Mouse (Mus musculus) layer of hippocampus, postnatal 36 days (tissue): ENCODE data around the gene Phf21b. TPM values are rescaled to one million over a fixed set of nuclear protein-coding genes. Genes with fewer than 3 reads are reported as not detected.

Experiments
- DNase-seq, 2 experiments: peaks; one replicate each; pipeline ENCODE4 v3.0.0; 2022
- total RNA-seq, 2 experiments: library from RNA; stranded (reverse); gene quantifications; 2 replicates each; pipeline ENCODE4 v1.2.3; 2021

The Phf21b gene
- total RNA-seq, 2 experiments from 2014 or later = 11.3 TPM

GRCm38 (mm10) chr15:84844831-84845230 lies 11.0 kb downstream of the Phf21b start:
- no peak for DNase-seq

GRCm38 (mm10) chr15:84843034-84843433 lies 12.8 kb downstream of the Phf21b start:
- no peak for DNase-seq

DNA sequence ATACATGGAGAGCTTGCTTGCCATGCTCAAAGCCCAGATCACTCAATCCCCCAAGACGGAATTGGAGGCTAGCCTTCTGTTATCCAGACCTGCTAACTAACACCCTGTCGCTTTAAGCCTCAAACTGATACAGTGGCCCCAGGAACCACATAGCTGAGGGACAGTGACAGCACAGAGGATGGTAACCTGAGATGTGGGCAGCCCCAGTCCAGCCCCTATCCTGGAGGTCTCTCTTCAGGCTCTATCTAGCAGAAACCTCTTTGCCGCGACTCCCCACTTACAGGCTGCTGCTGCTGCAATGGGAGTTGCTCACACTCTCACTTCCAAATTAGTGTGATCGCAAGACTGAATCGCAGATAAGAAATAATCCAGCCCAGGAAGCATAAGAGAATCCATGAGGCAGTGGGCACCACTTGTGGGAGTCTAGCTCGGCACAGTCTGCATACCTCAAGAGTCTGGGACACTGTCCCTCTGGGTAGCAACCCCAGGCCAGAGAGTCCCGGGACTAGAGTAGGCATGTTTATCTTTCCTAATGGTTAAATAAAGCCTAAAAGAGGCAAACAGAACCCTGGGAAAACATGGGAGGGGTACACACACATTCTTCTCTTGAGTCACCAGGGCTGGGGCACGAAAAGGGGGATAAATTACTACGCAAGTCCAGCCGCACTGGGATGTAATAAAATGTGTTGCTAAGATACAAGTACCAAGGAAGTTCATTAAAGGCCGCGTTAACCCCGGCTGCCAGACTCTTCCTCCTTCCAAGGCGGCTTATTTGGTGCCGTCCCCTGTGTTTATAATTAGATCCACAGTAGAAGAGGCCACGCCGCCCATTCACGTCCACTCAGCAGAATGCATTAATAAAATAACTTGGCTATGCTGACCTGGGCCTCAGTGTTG lies 13.7 kb downstream of the Phf21b start:
- DNase-seq = no peak

- no peak for DNase-seq
These were observed 15.3 kb downstream of the Phf21b start for GRCm38 (mm10) chr15:84840560-84840959.

- DNase-seq = no peak
These were observed 16.3 kb downstream of the Phf21b start for GRCm38 (mm10) chr15:84839521-84839920.

DNA sequence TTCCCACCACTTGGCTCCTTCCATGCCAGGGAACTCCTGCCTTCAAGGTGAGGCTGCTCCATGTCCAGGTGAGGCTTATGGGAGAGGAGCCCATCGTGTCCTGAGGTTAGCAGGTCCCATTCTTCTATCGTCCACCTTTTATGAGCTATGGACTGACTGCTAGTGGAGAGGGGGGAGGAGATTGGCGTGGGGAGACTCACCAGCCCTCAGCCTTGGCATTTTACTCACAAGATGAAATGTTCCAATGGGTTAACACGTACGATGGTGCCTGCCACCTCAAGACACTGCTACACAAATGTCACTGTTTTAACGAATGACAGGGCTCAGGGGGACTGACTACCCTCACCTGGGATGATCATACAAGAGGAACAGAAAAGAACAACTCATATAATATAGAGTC lies 18.0 kb downstream of the Phf21b start:
- DNase-seq = no peak

DNA sequence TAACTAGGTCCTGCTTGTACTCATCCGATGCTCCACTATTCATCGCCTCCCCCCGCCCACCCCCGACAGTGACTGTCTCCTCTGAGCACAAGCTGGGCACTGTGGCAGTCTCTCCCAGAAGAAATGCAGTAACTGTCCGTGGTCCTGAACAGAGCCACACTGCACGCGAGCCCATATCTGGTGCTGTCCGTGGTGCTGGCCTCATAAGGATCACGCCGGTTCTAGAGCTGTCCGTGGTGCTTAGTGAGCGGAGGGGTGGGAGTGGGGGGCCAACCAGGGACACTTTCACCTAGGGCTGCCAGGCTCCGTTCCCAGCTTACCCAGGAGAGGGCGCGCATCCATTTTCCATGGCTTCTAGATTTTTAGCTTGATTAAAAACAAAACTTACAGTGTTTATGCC lies 26.4 kb downstream of the Phf21b start:
- DNase-seq = peak; percentile 64 to 66

DNA sequence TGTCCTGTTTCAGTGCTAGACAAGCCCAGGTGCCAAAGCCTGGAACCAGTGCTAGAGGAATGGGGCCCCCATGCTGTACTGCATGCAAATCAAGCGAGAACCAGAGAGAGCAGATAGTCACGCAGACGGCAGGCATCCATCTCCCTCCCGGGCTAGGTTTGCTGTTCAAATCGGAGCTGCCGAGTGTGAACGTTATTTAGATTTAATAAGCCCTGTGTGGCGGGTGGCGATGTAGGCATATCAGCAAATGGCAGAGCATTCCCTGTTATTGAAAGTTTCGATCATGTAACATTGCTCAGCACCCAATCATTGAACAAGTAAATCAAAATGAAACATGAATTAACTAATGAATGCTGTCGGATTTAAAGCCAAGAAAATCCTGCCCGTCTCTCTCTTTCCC lies 27.2 kb downstream of the Phf21b start:
- DNase-seq = no peak

DNA sequence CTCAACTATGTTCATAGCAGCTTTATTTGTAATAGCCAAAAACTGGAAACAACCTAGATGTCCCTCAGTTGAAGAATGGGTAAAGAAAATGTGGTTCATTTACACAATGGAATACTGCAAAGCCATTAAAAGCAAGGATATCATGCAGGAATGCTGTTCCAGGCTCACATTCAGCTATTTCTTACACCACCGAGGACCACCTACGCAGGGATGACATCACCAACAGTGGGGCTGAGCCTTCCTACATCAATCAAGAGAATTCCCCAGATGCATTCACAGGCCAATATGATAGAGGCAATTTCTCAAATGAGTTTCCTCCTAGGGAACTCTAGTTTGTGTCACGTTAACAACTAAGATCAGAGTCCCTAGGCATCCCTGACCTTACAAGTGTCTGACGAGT lies 32.8 kb downstream of the Phf21b start:
- peak in 1 of 2 experiments; percentile 27 for DNase-seq

DNA sequence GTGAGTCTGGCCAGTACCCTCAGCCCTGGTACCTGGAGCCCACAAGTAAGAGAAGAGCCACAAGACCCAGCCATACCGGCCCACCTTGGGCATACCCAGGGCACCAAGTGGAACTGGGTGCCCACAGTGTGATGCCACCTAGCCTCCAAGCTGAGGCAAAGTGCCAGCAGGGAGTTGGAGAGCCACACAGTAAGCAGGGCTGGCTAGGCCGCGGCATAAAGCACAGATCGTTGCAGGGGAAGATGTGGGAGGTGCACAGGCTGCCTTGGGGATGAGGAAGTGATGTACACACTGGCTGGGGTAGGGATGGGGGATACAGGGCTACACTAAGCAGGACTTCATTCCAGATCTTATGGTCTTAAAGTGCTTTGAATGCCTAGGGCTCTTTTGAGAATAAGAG lies 35.0 kb downstream of the Phf21b start:
- no peak for DNase-seq

DNA sequence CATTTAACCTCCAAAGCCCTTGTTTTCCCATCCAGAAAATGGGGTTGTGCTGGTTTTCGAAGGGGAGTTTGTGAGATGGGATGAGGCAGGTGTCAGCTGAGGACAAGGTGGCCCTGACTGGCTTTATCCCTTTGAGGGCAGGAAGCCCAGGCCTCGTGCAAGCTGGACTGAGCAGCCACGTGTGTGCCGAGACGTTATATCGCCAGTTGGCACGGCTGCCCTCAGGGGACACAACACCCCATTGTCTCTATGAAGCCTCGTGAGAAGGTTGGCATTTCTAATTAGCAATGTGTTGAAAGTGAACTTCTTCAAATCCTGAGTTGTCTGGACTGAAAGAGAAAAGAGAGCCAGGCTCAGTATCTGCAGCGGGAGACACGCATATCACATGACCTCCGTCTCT lies 37.6 kb downstream of the Phf21b start:
- no peak for DNase-seq

- DNase-seq = no peak
These were observed 38.3 kb downstream of the Phf21b start for GRCm38 (mm10) chr15:84817589-84817988.

DNA sequence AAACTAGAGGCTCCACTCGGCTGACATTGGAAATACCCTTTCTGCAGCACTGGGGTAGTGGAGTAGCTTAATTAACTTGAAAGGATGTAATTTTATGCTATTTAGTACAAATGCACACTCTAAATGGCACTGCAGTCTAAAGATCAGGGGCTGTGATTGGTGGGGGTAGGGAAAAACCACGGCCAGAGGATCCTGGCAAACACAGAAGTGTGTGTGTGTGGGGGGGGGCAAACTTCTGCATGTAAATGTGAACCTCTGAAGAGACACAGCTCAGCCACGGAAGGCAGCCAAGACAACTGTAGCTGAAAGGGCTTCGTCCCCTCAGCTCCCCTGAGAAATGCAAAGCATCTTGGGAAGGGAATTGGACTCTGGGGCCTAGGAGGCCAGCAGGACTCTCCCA lies 40.7 kb downstream of the Phf21b start:
- DNase-seq = no peak

DNA sequence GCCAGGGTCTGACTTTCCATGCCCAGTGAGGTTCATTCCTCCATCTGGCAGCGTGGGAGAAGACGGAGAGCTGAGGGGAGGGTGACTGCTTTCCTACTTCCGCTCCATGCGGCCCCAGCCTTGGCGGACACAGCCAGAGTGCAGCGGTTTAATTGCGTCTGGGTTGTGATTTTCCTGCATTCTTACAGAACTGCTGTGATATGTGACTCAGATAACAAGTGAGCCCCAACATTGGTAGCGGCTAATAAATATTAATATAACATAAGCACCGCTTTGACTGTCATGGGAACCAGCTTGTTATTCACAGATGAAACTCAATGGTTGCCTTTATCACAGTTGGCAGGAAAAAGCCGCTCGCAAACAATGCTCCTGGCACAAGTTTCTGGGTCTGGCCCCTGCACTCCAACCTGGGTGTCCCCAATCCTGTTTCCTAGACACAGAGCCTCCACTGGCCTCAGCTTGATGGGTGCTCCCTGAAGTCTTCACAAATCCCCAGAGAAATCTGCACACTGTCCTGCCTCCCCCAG lies 43.0 kb downstream of the Phf21b start:
- peak; percentile 43 to 52 for DNase-seq

- no peak for DNase-seq
These were observed 44.7 kb downstream of the Phf21b start for GRCm38 (mm10) chr15:84811126-84811525.

DNA sequence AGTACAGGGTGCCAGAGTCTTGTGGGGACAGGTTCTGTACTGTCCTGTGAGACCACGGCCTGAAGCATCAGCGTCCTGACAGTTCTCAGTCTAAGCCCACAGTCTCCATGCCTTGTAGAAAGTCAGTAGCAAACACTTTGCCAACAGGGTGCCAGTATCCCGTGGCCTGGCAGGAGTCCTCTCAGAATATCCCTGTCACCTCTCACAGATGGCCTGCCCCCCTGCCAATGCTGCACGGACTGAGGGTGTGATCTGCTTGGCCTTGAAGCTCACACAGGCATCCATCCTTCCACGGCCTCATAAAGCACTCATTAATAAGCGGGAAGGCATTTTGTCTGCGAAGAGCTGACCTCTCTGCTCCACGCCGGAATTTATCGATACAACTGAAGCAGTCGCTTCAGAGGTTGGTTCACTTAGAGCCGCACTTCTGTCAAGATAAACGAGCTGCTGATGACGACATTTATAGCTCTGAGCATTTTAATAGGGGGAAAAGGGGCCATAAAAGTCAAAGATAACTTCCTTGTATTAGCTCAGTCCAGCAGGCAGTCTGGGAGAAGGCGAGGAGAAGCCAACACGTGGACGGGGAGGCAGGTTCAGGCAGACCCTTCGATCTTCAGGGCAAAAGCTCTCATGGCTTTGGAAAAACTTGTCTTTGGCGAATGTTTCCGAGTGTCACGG lies 46.4 kb downstream of the Phf21b start:
- DNase-seq = no peak

- DNase-seq = peak; percentile 64 to 65
These were observed 52.2 kb downstream of the Phf21b start for GRCm38 (mm10) chr15:84803685-84804084.

GRCm38 (mm10) chr15:84800132-84800531 lies 55.7 kb downstream of the Phf21b start:
- DNase-seq = no peak

- DNase-seq = no peak
These were observed 62.2 kb downstream of the Phf21b start for GRCm38 (mm10) chr15:84793649-84794048.

GRCm38 (mm10) chr15:84787161-84787560 lies 68.7 kb downstream of the Phf21b start:
- DNase-seq = no peak

DNA sequence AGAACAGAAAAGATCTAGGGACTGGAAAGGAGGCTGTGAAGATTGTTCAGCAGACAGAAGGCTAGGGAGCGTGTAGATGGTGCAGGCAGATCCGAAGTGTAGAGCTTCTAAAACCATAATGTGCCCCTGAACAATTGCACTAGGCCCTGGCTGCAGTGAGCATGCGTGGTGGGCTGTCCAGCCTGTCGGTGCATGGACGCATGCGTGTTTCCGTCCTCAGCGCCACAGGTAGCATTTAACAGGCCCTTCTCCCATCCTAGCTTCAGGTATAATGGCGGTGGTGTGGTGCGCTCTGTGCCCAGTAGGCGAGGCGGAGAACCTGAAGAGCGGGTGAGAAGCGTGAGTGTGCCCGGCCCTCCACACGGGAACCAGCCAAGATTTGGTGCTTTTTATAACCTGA lies 71.0 kb downstream of the Phf21b start:
- DNase-seq = no peak

GRCm38 (mm10) chr15:84778587-84778986 lies 77.3 kb downstream of the Phf21b start:
- DNase-seq = no peak

DNA sequence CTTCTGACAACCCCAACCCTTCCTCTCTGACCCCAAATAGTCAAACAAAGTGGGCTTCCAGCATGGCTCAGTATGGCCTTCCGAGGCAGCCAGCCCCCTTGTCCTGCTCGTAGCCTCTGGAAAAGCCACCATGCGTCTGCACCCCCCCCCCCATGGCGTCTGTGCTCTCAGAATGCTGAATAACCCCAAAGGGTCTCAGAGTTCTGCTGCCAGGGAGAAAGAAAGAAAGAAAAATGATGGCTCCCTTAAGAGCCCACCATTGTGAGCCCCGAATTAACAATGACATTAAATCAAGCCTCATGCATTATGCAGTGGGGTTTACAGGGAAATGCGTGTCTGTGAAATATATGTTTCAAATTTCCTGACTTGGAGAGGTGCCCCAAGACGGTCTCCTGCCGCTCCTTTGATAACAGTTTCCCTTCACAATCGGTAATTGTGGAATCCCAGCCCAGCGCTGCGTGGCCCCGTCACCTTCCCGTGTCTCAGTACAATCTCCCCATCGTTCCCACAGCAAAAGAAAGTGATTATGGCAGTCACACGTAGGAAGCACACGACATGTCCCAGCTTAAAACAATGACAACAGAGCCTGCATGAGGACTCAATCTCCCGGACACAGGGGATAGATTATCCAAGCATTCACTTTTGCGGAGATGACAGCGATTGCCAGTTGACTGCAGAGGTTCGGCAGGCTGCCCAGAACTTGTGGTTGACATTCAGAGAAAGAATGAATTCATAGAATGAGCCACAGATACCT lies 80.3 kb downstream of the Phf21b start:
- DNase-seq = peak in 1 of 2 experiments; percentile 17
